Mouse (Mus musculus) bone marrow, adult 2 months (tissue): Measurements from ENCODE around the gene Styxl1. TPM values are rescaled to one million over a fixed set of nuclear protein-coding genes. Genes with fewer than 3 reads are reported as not detected.

Source experiments
- H3K27ac ChIP-seq: fragments of 200-500 bp; 2 replicates; pipeline ENCODE4 v1.5.1; 2012; ENCODE audit warnings: low read depth, mild to moderate bottlenecking, control low read depth, inconsistent platforms, low read length; ENCODE audit not compliant: control insufficient read depth, poor library complexity, insufficient read depth
- H3K4me1 ChIP-seq: fragments of 200-500 bp; 2 replicates; pipeline ENCODE4 v1.6.1; 2011; ENCODE audit warnings: low read length; ENCODE audit not compliant: control insufficient read depth, insufficient read depth
- H3K4me3 ChIP-seq: fragments of 200-500 bp; replicated peaks from 2 replicates; pipeline ENCODE3; 2011; ENCODE audit warnings: mild to moderate bottlenecking, low read depth, low read length, control low read depth; ENCODE audit not compliant: control insufficient read depth
- CTCF ChIP-seq: fragments of 200-500 bp; IDR thresholded peaks from 2 replicates; pipeline ENCODE4 v1.5.1; 2011; ENCODE audit warnings: low read length, control low read depth; ENCODE audit not compliant: control insufficient read depth, insufficient read depth
- POLR2A ChIP-seq: fragments of 200-500 bp; IDR thresholded peaks from 2 replicates; pipeline ENCODE4 v1.6.1; 2011; ENCODE audit warnings: low read depth, mild to moderate bottlenecking, control low read depth, low read length, borderline replicate concordance; ENCODE audit not compliant: control insufficient read depth
- WGBS: fragments of 180-500 bp; shearing (Covaris S2); methylation state at CpG from one replicate; pipeline ENCODE4 v1.1.7; 2018; 5-methylcytosine and 5-hydroxymethylcytosine counted together
- polyA plus RNA-seq: library from polyadenylated mRNA; stranded (reverse); fragments of >200 nt; gene quantifications from 2 replicates; pipeline ENCODE4 v1.2.4, GENCODE M21; 2011; ENCODE audit warnings: low replicate concordance; ENCODE audit not compliant: missing spikeins, insufficient read depth, insufficient read length

The Styxl1 gene
- polyA plus RNA-seq, 1 experiment: 2.3 TPM

- TF ChIP-seq POLR2A: no peak
- WGBS: 18% methylated on average over 8 of the region's 8 CpGs
- Histone ChIP-seq H3K27ac (no peak overlapping the region), H3K4me3 (no peak overlapping the region), H3K4me1 (peaks cover 4% of the 10 kb centered on the region)
Observed at GRCm38 (mm10) chr5:135780331-135780730, 2.1 kb upstream of the Styxl1 start.

DNA sequence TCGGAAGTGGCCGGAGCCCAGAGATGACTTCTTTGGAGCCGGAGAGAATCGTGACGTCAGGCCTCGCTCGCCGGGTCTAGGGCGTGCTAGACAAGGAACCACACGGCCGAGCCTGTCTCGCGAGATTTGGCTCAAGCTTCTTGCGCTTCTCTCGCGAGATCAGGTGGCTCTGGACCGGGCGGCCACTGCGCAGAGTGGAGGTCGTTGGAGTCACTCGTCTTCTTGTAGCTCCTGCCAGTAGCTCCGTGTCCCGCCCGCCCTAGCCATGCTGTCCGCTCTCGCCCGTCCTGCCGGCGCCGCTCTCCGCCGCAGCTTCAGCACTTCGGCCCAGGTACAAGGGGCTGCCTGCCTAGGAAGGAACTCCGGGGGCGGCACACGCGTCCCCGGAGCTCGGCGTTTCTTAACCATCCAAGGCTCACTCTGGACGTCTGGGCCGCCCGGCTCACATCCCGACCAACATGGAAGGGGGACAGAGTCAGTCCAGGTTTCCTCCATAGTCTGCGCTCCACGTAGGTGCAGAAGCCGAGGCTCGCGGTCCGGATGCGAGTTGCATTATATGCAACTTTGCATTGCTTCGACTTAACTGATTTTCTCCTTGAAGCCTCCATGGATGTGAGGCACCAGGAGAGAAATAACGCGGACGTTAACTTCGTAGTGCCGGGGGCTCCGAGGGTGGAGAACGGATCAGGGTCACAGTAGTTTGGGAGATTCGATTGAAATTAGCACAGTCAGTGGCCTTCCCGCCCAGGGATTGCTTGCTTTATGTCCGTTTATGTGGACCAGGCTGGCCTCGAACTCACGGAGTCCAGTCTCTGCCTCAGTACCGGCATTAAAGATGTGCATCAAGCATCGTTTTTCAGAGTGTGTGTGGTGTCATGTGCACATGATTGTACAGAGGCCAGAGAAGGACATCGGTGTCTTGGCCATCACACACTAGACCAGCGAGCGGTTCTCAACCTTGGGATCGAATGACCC is 573 bp upstream of the Styxl1 start, which contains the start of gene Mdh2:
Gene Mdh2, plus strand, starts transcription at position 10 of the 975 bp plus-strand sequence.
- TF ChIP-seq CTCF (no peak), POLR2A (peak; percentile 99)
- peaks cover 9% of the 10 kb centered on the region for H3K4me1 ChIP-seq
- 2% methylated on average over 70 of the region's 70 CpGs for WGBS

GRCm38 (mm10) chr5:135776546-135776945 is 1.6 kb downstream of the Styxl1 start:
- H3K4me1 ChIP-seq: peaks cover 18% of the 10 kb centered on the region
- no peak overlapping the region for H3K4me3 ChIP-seq
- no peak for TF ChIP-seq POLR2A
- TF ChIP-seq CTCF: no peak
- 86% methylated on average over 4 of the region's 4 CpGs for WGBS
- H3K27ac ChIP-seq: no peak overlapping the region

More for the DNA sequence above, 573 bp upstream of the Styxl1 start, which contains the start of gene Mdh2:
- H3K27ac ChIP-seq: peak within 1 kb of the TSS; percentile 97
- peak within 1 kb of the TSS; percentile 94 for H3K4me3 ChIP-seq

DNA sequence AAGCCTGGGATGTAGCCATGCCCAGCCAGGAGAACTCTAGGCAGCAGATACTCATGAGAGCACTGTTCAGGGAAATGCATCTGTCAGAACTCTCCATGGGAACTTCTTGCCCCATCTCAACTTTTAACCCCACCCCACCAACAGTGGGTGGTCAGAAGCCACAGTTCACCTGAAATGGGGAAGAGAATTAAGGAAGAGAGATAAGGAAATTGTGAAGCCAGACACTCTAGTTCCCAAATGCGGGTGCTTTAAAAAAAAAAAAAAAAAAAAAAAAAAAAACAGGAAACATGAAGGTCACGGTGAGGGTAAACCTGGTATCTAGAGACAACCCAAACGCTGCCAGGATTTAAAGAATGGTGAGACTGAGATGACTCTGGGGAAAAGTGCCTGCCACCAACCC is 5.7 kb downstream of the Styxl1 start:
- WGBS: 2% methylated on average over 3 of the region's 3 CpGs
- TF ChIP-seq POLR2A: no peak
- no peak for TF ChIP-seq CTCF
- Histone ChIP-seq H3K4me1 (peaks cover 18% of the 10 kb centered on the region), H3K4me3 (peak overlapping the region; percentile 38), H3K27ac (peak overlapping the region; percentile 44; the same call in 1 of the 2 replicates)

- 61% methylated on average over 3 of the region's 3 CpGs for WGBS
- TF ChIP-seq CTCF (no peak), POLR2A (no peak)
- no peak overlapping the region for H3K27ac ChIP-seq
Observed at GRCm38 (mm10) chr5:135764971-135765370, 13.2 kb downstream of the Styxl1 start.

DNA sequence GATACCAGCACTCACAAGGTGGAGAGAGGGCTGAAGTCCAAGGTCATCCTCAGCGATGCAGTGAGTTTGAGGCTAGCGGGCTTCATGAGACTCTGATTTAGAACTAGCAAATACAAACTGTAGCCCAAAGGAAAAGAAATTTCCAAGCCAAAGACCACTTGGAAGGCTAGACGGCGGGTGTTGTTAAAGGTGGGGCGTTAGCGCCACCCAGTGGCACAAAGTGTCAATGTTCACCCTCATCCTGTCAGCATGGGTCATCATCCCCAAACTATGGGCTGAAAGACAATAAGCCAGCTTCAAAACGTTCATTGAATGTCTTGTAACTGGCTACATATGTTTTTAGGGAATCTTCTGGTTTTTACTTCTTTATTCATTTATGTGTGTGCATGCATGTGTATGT is 14.7 kb downstream of the Styxl1 start:
- TF ChIP-seq POLR2A (no peak), CTCF (peak; percentile 92)
- Histone ChIP-seq H3K4me3 (no peak overlapping the region), H3K4me1 (no peaks in the 10 kb centered on the region; the same call in 1 of the 2 replicates), H3K27ac (no peak overlapping the region)
- 7% methylated on average over 7 of the region's 7 CpGs for WGBS

More at GRCm38 (mm10) chr5:135764971-135765370, 13.2 kb downstream of the Styxl1 start:
- Histone ChIP-seq H3K4me1 (no peaks in the 10 kb centered on the region; the same call in 1 of the 2 replicates), H3K4me3 (no peak overlapping the region)

GRCm38 (mm10) chr5:135761881-135762280 is 16.3 kb downstream of the Styxl1 start:
- WGBS: 59% methylated on average over 3 of the region's 3 CpGs
- Histone ChIP-seq H3K4me1 (no peaks in the 10 kb centered on the region; the same call in 1 of the 2 replicates), H3K27ac (no peak overlapping the region), H3K4me3 (no peak overlapping the region)
- TF ChIP-seq CTCF (no peak), POLR2A (no peak)

- H3K27ac ChIP-seq: no peak overlapping the region
- H3K4me1 ChIP-seq: no peaks in the 10 kb centered on the region
- TF ChIP-seq POLR2A (no peak), CTCF (no peak)
- whole genome bisulfite sequencing: 69% methylated on average over 2 of the region's 2 CpGs
- H3K4me3 ChIP-seq: no peak overlapping the region
Observed at GRCm38 (mm10) chr5:135751595-135751994, 26.6 kb downstream of the Styxl1 start.

- Histone ChIP-seq H3K27ac (no peak overlapping the region), H3K4me1 (no peaks in the 10 kb centered on the region), H3K4me3 (no peak overlapping the region)
- TF ChIP-seq POLR2A (no peak), CTCF (no peak)
- WGBS: 78% methylated on average over 1 of the region's 1 CpGs
Observed at GRCm38 (mm10) chr5:135751041-135751440, 27.1 kb downstream of the Styxl1 start.
